Mouse (Mus musculus) midbrain, embryonic 10.5 days (tissue): Measurements from ENCODE around the gene Ccdc6. TPM values are rescaled to one million over a fixed set of nuclear protein-coding genes. Genes with fewer than 3 reads are reported as not detected.

ENCODE experiments used
- DNase-seq: peaks from one replicate; pipeline ENCODE4 v3.0.0-alpha.2; 2017; ENCODE audit warnings: low spot score
- H3K27ac ChIP-seq: fragments of 300-500 bp; sonication (generic); replicated peaks from 2 replicates; pipeline ENCODE4 v1.5.1; 2016; ENCODE audit warnings: mild to moderate bottlenecking
- H3K27me3 ChIP-seq: fragments of 300-500 bp; sonication (generic); 2 replicates; pipeline ENCODE4 v1.6.1; 2016; ENCODE audit warnings: low read depth, mild to moderate bottlenecking; ENCODE audit not compliant: poor library complexity, severe bottlenecking
- H3K36me3 ChIP-seq: fragments of 300-500 bp; sonication (generic); 2 replicates; pipeline ENCODE4 v1.6.1; 2016; ENCODE audit warnings: mild to moderate bottlenecking, moderate library complexity
- H3K4me1 ChIP-seq: fragments of 300-500 bp; sonication (generic); 2 replicates; pipeline ENCODE4 v1.6.1; 2016
- H3K4me3 ChIP-seq: fragments of 300-500 bp; sonication (generic); 2 replicates; pipeline ENCODE4 v1.5.1; 2016; ENCODE audit warnings: mild to moderate bottlenecking, moderate library complexity
- H3K9me3 ChIP-seq: fragments of 300-500 bp; sonication (generic); replicated peaks from 2 replicates; pipeline ENCODE4 v1.6.1; 2016; ENCODE audit warnings: mild to moderate bottlenecking
- WGBS: fragments of 180-500 bp; shearing (Covaris S2); methylation state at CpG from one replicate; pipeline ENCODE4 v1.1.7; 2016; 5-methylcytosine and 5-hydroxymethylcytosine counted together
- polyA plus RNA-seq: library from polyadenylated mRNA; unstranded; fragments of >200 nt; fragmentation: Nextera tagmentation; extraction: Ambion mirVana; gene quantifications from 2 replicates; pipeline ENCODE4 v1.2.1, GENCODE M21; 2016

Ccdc6 gene
- polyA plus RNA-seq, 1 experiment from 2014 or later = 19.8 TPM

GRCm38 (mm10) chr10:70161504-70161903 lies 64.6 kb downstream of the Ccdc6 start:
- H3K9me3 ChIP-seq = no peaks in the 10 kb centered on the region; the same call in 1 of the 2 replicates
- 91% methylated on average over 14 of the region's 14 CpGs for WGBS

GRCm38 (mm10) chr10:70163681-70164080 lies 66.8 kb downstream of the Ccdc6 start:
- Histone ChIP-seq H3K9me3 (no peaks in the 10 kb centered on the region), H3K36me3 (peaks cover 50% of the 10 kb centered on the region), H3K4me1 (peaks cover 14% of the 10 kb centered on the region), H3K4me3 (no peak overlapping the region), H3K27me3 (no peaks in the 10 kb centered on the region), H3K27ac (peak overlapping the region; percentile 24; the same call in 1 of the 2 replicates)
- WGBS = 64% methylated on average over 5 of the region's 5 CpGs
- DNase-seq = no peak

More at GRCm38 (mm10) chr10:70161504-70161903, 64.6 kb downstream of the Ccdc6 start:
- H3K27me3 ChIP-seq = no peaks in the 10 kb centered on the region
- H3K36me3 ChIP-seq = peaks cover 47% of the 10 kb centered on the region
- no peak overlapping the region for H3K4me3 ChIP-seq
- H3K4me1 ChIP-seq = peaks cover 11% of the 10 kb centered on the region
- no peak for DNase-seq
- no peak overlapping the region for H3K27ac ChIP-seq

- no peak overlapping the region for H3K4me3 ChIP-seq
- H3K36me3 ChIP-seq = peaks cover 57% of the 10 kb centered on the region
- no peaks in the 10 kb centered on the region for H3K9me3 ChIP-seq
- no peaks in the 10 kb centered on the region for H3K27me3 ChIP-seq
- WGBS = 85% methylated on average over 6 of the region's 6 CpGs
- H3K4me1 ChIP-seq = peaks cover 15% of the 10 kb centered on the region
- H3K27ac ChIP-seq = no peak overlapping the region
- DNase-seq = no peak
Measured at GRCm38 (mm10) chr10:70165877-70166276, 69.0 kb downstream of the Ccdc6 start.

GRCm38 (mm10) chr10:70166427-70166826 lies 69.5 kb downstream of the Ccdc6 start:
- Histone ChIP-seq H3K9me3 (no peaks in the 10 kb centered on the region), H3K4me1 (peaks cover 15% of the 10 kb centered on the region), H3K4me3 (no peak overlapping the region), H3K27ac (no peak overlapping the region), H3K36me3 (peaks cover 59% of the 10 kb centered on the region), H3K27me3 (no peaks in the 10 kb centered on the region)
- 95% methylated on average over 5 of the region's 5 CpGs for WGBS
- no peak for DNase-seq

GRCm38 (mm10) chr10:70167625-70168024 lies 70.7 kb downstream of the Ccdc6 start:
- Histone ChIP-seq H3K36me3 (peaks cover 65% of the 10 kb centered on the region), H3K4me3 (no peak overlapping the region), H3K27ac (no peak overlapping the region), H3K4me1 (peaks cover 15% of the 10 kb centered on the region), H3K27me3 (no peaks in the 10 kb centered on the region), H3K9me3 (no peaks in the 10 kb centered on the region)
- WGBS = 85% methylated on average over 11 of the region's 11 CpGs
- no peak for DNase-seq

GRCm38 (mm10) chr10:70168396-70168795 lies 71.5 kb downstream of the Ccdc6 start:
- Histone ChIP-seq H3K9me3 (no peaks in the 10 kb centered on the region), H3K4me1 (peaks cover 14% of the 10 kb centered on the region), H3K27me3 (no peaks in the 10 kb centered on the region), H3K27ac (0 out of 2 replicates have a peak overlapping the region, but pooled peaks have one; percentile 52), H3K4me3 (no peak overlapping the region), H3K36me3 (peaks cover 68% of the 10 kb centered on the region)
- WGBS = 87% methylated on average over 13 of the region's 13 CpGs
- no peak for DNase-seq

GRCm38 (mm10) chr10:70169044-70169443 lies 72.1 kb downstream of the Ccdc6 start:
- no peak for DNase-seq
- Histone ChIP-seq H3K9me3 (no peaks in the 10 kb centered on the region), H3K36me3 (peaks cover 68% of the 10 kb centered on the region), H3K27me3 (no peaks in the 10 kb centered on the region), H3K4me1 (peaks cover 8% of the 10 kb centered on the region), H3K27ac (0 out of 2 replicates have a peak overlapping the region, but pooled peaks have one; percentile 52), H3K4me3 (no peak overlapping the region)
- 88% methylated on average over 18 of the region's 18 CpGs for WGBS

- Histone ChIP-seq H3K27me3 (no peaks in the 10 kb centered on the region), H3K4me3 (no peak overlapping the region), H3K4me1 (0 out of 2 replicates have a peak, but pooled peaks cover 4% of the 10 kb centered on the region), H3K27ac (no peak overlapping the region), H3K36me3 (peaks cover 84% of the 10 kb centered on the region), H3K9me3 (no peaks in the 10 kb centered on the region)
- peak; percentile 50 for DNase-seq
- 60% methylated on average over 3 of the region's 3 CpGs for WGBS
Measured at GRCm38 (mm10) chr10:70173314-70173713, 76.4 kb downstream of the Ccdc6 start.

GRCm38 (mm10) chr10:70174494-70175190 lies 77.7 kb downstream of the Ccdc6 start:
- no peaks in the 10 kb centered on the region for H3K27me3 ChIP-seq
- H3K4me1 ChIP-seq = no peaks in the 10 kb centered on the region
- H3K36me3 ChIP-seq = peaks cover 81% of the 10 kb centered on the region
- DNase-seq = no peak
- no peak overlapping the region for H3K4me3 ChIP-seq
- H3K27ac ChIP-seq = no peak overlapping the region
- H3K9me3 ChIP-seq = no peaks in the 10 kb centered on the region
- 86% methylated on average over 16 of the region's 16 CpGs for WGBS

- no peaks in the 10 kb centered on the region for H3K27me3 ChIP-seq
- no peak for DNase-seq
- H3K9me3 ChIP-seq = no peaks in the 10 kb centered on the region
- WGBS = 90% methylated on average over 9 of the region's 9 CpGs
- no peak overlapping the region for H3K4me3 ChIP-seq
- H3K27ac ChIP-seq = no peak overlapping the region
- peaks cover 5% of the 10 kb centered on the region; the same call in 1 of the 2 replicates for H3K4me1 ChIP-seq
- H3K36me3 ChIP-seq = peaks cover 67% of the 10 kb centered on the region
Measured at GRCm38 (mm10) chr10:70180727-70181126, 83.8 kb downstream of the Ccdc6 start.

- no peak overlapping the region for H3K4me3 ChIP-seq
- H3K4me1 ChIP-seq = peaks cover 5% of the 10 kb centered on the region; the same call in 1 of the 2 replicates
- no peak overlapping the region for H3K27ac ChIP-seq
- 89% methylated on average over 11 of the region's 11 CpGs for WGBS
- H3K27me3 ChIP-seq = no peaks in the 10 kb centered on the region
- no peaks in the 10 kb centered on the region for H3K9me3 ChIP-seq
- peaks cover 66% of the 10 kb centered on the region for H3K36me3 ChIP-seq
- no peak for DNase-seq
Measured at GRCm38 (mm10) chr10:70181279-70181972, 84.5 kb downstream of the Ccdc6 start.

- peaks cover 5% of the 10 kb centered on the region; the same call in 1 of the 2 replicates for H3K4me1 ChIP-seq
- no peak overlapping the region for H3K4me3 ChIP-seq
- 74% methylated on average over 15 of the region's 15 CpGs for WGBS
- no peaks in the 10 kb centered on the region for H3K27me3 ChIP-seq
- peak overlapping the region; percentile 71 for H3K27ac ChIP-seq
- H3K36me3 ChIP-seq = peaks cover 67% of the 10 kb centered on the region
- no peak for DNase-seq
- no peaks in the 10 kb centered on the region for H3K9me3 ChIP-seq
Measured at GRCm38 (mm10) chr10:70183210-70184080, 86.5 kb downstream of the Ccdc6 start.
